Mouse (Mus musculus): ENCODE results near the gene Acad9. TPM values are rescaled to one million over a fixed set of nuclear protein-coding genes. Genes with fewer than 3 reads are reported as not detected.
"Not testable (repeated sequence)": the region's sequence is repeated elsewhere in the genome, so short reads cannot be mapped to it uniquely, and the experiment has no call there.

Gene Acad9
- total RNA-seq, 2 experiments from 2014 or later = 27.4 to 32.6 TPM

GRCm38 (mm10) chr3:36085394-36085793 lies 19.6 kb downstream of the Acad9 start:
- no peak for DNase-seq (ENCODE audit: low spot score in 2 of 2)

DNA sequence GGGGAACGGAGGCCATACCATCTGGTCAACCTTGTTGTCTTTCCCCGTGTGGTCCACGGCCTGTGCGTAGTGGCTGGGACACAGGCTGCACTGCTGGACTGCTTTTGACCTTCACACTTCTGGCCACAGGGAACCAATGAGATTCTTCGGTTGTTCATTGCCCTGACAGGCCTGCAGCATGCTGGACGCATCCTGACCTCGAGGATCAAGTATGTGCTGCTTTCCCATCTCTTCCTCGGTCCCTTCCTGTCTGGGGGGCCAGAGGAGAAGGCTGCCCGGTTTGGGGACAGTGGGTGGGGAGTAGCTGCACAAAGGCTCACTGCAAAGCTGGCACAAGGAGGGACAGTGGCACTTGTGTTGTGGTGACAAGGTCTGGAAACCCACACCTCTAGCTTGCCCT lies 21.8 kb downstream of the Acad9 start:
- no peak for DNase-seq (ENCODE audit: low spot score in 2 of 2)

GRCm38 (mm10) chr3:36095371-36095770 lies 29.6 kb downstream of the Acad9 start:
- DNase-seq (ENCODE audit: low spot score in 2 of 2) = no peak

DNA sequence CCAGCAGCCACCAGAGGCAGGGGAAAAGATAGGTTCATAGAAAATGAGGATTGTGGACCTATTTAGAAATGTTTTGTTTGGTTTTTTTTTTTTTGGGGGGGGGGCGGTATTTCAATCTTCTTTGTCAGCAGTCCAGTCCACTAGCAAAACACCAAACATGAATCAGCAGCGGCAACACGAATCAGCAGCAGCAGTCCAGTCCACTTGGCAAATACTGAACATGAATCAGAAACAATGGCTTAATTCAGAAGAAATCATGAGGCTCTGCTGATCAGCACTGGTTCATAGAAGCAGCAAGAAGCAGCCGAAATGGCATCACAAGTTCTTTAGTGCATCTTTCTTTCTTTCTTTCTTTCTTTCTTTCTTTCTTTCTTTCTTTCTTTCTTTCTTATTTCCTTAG lies 50.3 kb downstream of the Acad9 start:
- DNase-seq (ENCODE audit: low spot score in 2 of 2) = no peak

DNA sequence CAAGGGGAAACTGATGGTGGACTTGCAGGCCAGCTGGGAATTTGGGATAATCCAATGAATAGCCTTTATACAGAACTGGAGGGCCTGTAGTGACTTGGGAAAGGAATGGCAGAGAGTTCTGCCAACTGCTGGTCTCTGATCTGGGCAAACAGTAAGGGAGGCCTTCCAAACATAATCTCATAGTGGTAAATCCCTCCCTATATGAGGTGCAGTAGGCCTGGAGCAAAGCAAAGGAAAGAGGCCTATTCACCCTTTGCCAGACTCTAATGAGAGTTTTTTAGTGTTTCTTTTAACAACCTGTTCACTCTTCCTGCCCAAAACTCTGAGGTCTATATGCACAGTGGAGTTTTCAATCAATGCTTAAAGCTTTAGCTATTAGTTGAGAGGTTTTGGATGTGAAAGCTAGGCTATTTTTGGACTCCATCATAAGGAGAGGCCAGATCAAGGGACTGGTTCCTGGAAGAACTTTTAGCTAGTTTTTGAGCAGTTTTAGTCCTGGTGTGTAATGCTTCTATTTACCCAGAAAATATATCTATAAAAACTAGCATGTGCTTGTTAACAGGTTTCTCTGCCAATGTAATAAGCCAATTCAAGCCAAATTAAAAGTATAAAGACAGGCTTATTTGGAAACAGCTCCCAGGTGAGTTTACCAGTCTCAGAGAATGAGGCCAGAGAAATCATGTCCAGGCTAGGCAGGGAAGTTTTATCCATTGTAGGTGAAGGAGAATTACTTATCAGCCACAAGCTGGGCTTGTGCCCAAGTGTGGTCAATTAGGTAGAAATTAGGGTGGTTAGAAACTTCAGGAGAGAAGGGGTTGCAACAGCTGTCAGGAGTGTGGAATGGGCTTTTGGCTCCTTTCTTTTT lies 54.1 kb downstream of the Acad9 start:
- no peak for DNase-seq (ENCODE audit: low spot score in 2 of 2)

DNA sequence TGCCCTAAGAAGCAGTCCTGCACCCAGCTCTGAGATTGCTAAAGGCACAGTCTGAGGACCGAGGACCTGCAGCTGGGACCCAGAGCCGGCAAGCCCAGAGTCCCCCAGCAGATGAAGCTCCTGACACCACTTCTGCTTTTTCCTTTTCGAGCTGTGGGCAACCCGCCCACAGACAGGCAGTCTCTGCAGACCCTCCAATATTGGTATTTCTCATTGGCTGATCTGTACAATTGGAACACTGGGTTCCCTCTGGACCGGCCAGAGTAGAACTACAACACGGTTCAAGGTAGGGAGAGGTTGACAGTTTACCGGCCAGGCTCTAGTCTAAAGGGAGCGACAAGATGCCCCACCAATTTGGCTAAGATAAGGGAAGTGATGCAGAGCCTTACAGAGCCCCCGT lies 60.4 kb downstream of the Acad9 start:
- not testable (repeated sequence) for DNase-seq (ENCODE audit: low spot score in 2 of 2)

DNA sequence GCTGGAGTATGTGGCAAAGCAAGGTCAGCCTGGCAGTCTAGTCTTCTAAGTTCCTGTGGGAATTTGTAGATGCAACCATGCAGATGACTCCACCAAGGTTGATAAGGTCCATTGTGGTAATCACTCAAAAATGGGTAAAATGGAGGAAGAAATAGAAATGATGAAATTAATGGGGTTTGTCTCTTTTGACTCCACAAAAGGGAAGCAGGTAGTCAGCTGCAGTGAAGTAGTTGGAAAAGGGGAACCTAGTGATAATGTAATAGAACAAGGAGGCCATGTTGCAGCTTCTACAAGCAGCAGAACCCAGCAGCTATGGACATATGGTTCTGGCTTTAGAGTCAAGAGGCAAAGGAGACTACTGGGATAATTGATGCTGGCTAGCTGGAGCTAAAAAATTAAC lies 70.4 kb downstream of the Acad9 start:
- DNase-seq (ENCODE audit: low spot score in 2 of 2) = no peak

DNA sequence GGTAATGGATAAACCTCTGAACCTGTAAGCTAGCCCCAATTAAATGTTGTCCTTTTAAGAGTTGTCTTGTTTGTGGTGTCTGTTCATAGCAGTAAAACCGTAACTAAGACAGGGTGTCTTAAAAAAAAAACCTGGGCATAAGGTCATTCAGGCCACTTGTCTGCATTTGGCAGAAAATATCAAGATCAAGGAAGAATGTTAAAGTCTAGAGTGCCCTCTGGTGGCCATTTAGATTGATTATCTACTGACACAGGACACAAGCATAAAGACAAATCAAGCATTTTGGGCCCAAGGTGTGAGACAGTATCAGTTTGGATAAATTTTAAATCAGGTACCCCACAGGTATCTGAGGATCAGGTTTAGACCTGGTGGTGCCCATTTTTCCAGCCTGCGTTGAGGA lies 71.8 kb downstream of the Acad9 start:
- DNase-seq (ENCODE audit: low spot score in 2 of 2) = no peak

GRCm38 (mm10) chr3:36138171-36138660 lies 72.4 kb downstream of the Acad9 start:
- no peak for DNase-seq (ENCODE audit: low spot score in 2 of 2)

DNA sequence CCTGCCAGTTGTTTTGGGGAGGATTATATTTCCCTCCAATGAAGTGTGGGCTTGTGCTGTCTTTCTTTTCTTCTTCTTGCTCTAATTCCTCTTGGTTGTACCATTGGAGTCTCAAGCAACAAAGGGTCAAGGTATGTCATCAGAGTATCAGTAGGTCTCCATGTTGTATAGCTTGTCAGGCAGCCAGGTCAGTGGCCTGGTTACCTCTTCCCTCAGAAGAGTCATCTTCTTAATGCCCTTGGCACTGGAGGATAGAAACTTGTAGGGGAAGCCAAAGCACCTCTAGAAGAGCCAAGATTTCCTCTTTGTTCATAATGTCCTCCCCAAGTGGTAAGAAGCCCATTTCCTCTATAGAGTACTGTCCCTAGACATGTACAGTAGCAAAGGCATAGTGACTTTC lies 73.2 kb downstream of the Acad9 start:
- DNase-seq (ENCODE audit: low spot score in 2 of 2) = no peak

Other genes with a start within 250 kb of the Acad9 start
- gene Dcun1d1, start 128.5 kb upstream of the Acad9 start, total RNA-seq (2021) = 10 to 100 TPM; 64.0 to 69.0 TPM
- 10 to 100 TPM; 25.9 to 26.9 TPM for gene Mccc1, start 65.3 kb upstream of the Acad9 start, total RNA-seq (2021)
- under 1 TPM in 1 of 2 experiments, not detected in 1; 0.05 TPM for gene Ccdc144b, start 12.4 kb upstream of the Acad9 start, total RNA-seq (2021)
- 1 to 10 TPM; 5.9 to 7.2 TPM for gene D3Ertd254e, start 85.0 kb downstream of the Acad9 start, total RNA-seq (2021)
- not detected for gene Qrfpr, start 156.3 kb downstream of the Acad9 start, total RNA-seq (2021)